Mouse (Mus musculus): ENCODE data around the gene Rln1. TPM values are rescaled to one million over a fixed set of nuclear protein-coding genes. Genes with fewer than 3 reads are reported as not detected.

The Rln1 gene
- polyA plus RNA-seq, 1 experiment from 2014 or later = not detected

- Histone ChIP-seq H3K9me3 (ENCODE audit: low read length) (no peaks in the 10 kb centered on the region), H3K27ac (ENCODE audit: low read depth) (0 out of 2 replicates have a peak overlapping the region, but pooled peaks have one; percentile 11), H3K9ac (replicated peaks) (no peak overlapping the region), H3K4me1 (ENCODE audit: insufficient read depth) (peaks cover 30% of the 10 kb centered on the region), H3K27me3 (ENCODE audit: insufficient read depth, low read length) (no peaks in the 10 kb centered on the region), H3K36me3 (replicated peaks; ENCODE audit: insufficient read depth, low read length) (no peaks in the 10 kb centered on the region), H3K4me3 (ENCODE audit: low read depth, low read length) (no peak overlapping the region; the same call in 1 of the 2 replicates), H3K4me2 (ENCODE audit: low read depth, low read length) (peak overlapping the region; percentile 43)
- WGBS (ENCODE audit: insufficient replicate concordance) = 58% methylated on average over 3 of the region's 3 CpGs
- no peak for ATAC-seq
- no peak for DNase-seq
- no peak for TF ChIP-seq CTCF (IDR thresholded peaks at IDR 0.05; ENCODE audit: low read depth)
- no peak for TF ChIP-seq EP300 (IDR thresholded peaks at IDR 0.05; ENCODE audit: low read depth)
Observed at GRCm38 (mm10) chr19:29368671-29369309, 34.3 kb upstream of the Rln1 start.

- no peak for TF ChIP-seq CTCF (IDR thresholded peaks at IDR 0.05; ENCODE audit: low read depth)
- TF ChIP-seq EP300 (IDR thresholded peaks at IDR 0.05; ENCODE audit: low read depth) = no peak
- Histone ChIP-seq H3K4me3 (ENCODE audit: low read depth, low read length) (no peak overlapping the region), H3K9ac (replicated peaks) (no peak overlapping the region), H3K9me3 (ENCODE audit: low read length) (no peaks in the 10 kb centered on the region), H3K27ac (ENCODE audit: low read depth) (no peak overlapping the region), H3K36me3 (replicated peaks; ENCODE audit: insufficient read depth, low read length) (no peaks in the 10 kb centered on the region), H3K4me1 (ENCODE audit: insufficient read depth) (peaks cover 30% of the 10 kb centered on the region), H3K4me2 (ENCODE audit: low read depth, low read length) (peak overlapping the region; percentile 96), H3K27me3 (ENCODE audit: insufficient read depth, low read length) (no peaks in the 10 kb centered on the region)
- no peak for ATAC-seq
- WGBS (ENCODE audit: insufficient replicate concordance) = 81% methylated on average over 2 of the region's 2 CpGs
- no peak for DNase-seq
Observed at GRCm38 (mm10) chr19:29368041-29368440, 33.6 kb upstream of the Rln1 start.

DNA sequence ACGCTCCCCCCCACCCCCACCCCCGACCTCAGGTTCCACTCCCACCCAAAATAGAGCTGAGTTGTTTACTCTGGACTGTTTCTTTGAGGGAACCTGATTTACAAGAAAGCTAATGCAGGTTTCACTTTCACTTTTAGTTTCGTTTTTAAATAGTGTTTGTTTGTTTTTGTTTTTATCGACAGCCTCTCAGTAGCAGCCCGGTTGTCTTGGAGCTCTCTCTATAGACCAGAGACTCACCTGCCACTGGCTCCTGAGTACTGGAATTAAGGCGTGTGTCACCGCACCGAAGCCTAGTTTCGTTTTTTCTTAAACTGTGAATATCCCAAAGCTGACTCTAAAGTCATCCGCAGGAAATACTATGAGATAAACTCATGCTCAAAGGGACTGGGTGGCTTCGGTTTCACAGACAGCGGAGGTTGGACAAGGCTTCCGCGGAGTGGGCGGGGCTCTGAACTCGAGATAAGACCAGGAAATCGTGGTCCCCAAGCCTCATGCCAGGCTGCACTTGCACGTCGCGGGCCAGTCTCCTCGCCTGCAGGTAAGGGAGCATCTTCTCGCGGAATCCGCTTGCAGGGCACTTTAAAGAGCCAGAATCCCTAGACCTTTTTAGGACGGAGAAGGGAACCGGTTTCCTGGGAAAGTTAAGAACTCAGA lies 32.6 kb upstream of the Rln1 start, which contains the start of the genes Plgrkt and Cd274:
TSS of gene Plgrkt (minus strand) at position 422 of the 654 bp plus-strand sequence.
TSS of gene Cd274 (plus strand) at position 487 of the 654 bp plus-strand sequence.
- Histone ChIP-seq H3K4me3 (ENCODE audit: low read depth, low read length) (peak within 1 kb of the TSS; percentile 85), H3K9me3 (ENCODE audit: low read length) (no peaks in the 10 kb centered on the region), H3K36me3 (replicated peaks; ENCODE audit: insufficient read depth, low read length) (no peaks in the 10 kb centered on the region), H3K9ac (replicated peaks) (peak within 1 kb of the TSS; percentile 76), H3K27me3 (ENCODE audit: insufficient read depth, low read length) (no peaks in the 10 kb centered on the region), H3K4me1 (ENCODE audit: insufficient read depth) (peaks cover 33% of the 10 kb centered on the region), H3K4me2 (ENCODE audit: low read depth, low read length) (peak within 1 kb of the TSS; percentile 96), H3K27ac (ENCODE audit: low read depth) (peak within 1 kb of the TSS; percentile 96)
- TF ChIP-seq EP300 (IDR thresholded peaks at IDR 0.05; ENCODE audit: low read depth) (peak; percentile 7; the same call in 1 of the 2 replicates), CTCF (IDR thresholded peaks at IDR 0.05; ENCODE audit: low read depth) (no peak)
- WGBS (ENCODE audit: insufficient replicate concordance) = under 1% methylated on average over 26 of the region's 26 CpGs
- ATAC-seq (peak; percentile 87), DNase-seq (peak; percentile 91)

- no peaks in the 10 kb centered on the region for H3K9me3 ChIP-seq (ENCODE audit: low read length)
- no peaks in the 10 kb centered on the region for H3K36me3 ChIP-seq (replicated peaks; ENCODE audit: insufficient read depth, low read length)
- DNase-seq (no peak), ATAC-seq (no peak)
- 18% methylated on average over 20 of the region's 20 CpGs for WGBS (ENCODE audit: insufficient replicate concordance)
- H3K27me3 ChIP-seq (ENCODE audit: insufficient read depth, low read length) = no peaks in the 10 kb centered on the region
- peaks cover 33% of the 10 kb centered on the region for H3K4me1 ChIP-seq (ENCODE audit: insufficient read depth)
- TF ChIP-seq CTCF (IDR thresholded peaks at IDR 0.05; ENCODE audit: low read depth) (no peak), EP300 (IDR thresholded peaks at IDR 0.05; ENCODE audit: low read depth) (no peak)
- H3K4me3 ChIP-seq (ENCODE audit: low read depth, low read length) = peak overlapping the region; percentile 85
- peak overlapping the region; percentile 76 for H3K9ac ChIP-seq (replicated peaks)
- peak overlapping the region; percentile 96 for H3K4me2 ChIP-seq (ENCODE audit: low read depth, low read length)
- H3K27ac ChIP-seq (ENCODE audit: low read depth) = peak overlapping the region; percentile 96
Observed at GRCm38 (mm10) chr19:29366226-29366968, 31.9 kb upstream of the Rln1 start.

GRCm38 (mm10) chr19:29365105-29365504 lies 30.6 kb upstream of the Rln1 start:
- no peak overlapping the region for H3K9ac ChIP-seq (replicated peaks)
- no peaks in the 10 kb centered on the region for H3K27me3 ChIP-seq (ENCODE audit: insufficient read depth, low read length)
- DNase-seq (no peak), ATAC-seq (no peak)
- 59% methylated on average over 3 of the region's 3 CpGs for WGBS (ENCODE audit: insufficient replicate concordance)
- H3K4me3 ChIP-seq (ENCODE audit: low read depth, low read length) = no peak overlapping the region
- peaks cover 39% of the 10 kb centered on the region for H3K4me1 ChIP-seq (ENCODE audit: insufficient read depth)
- H3K27ac ChIP-seq (ENCODE audit: low read depth) = no peak overlapping the region
- H3K9me3 ChIP-seq (ENCODE audit: low read length) = no peaks in the 10 kb centered on the region
- no peak for TF ChIP-seq EP300 (IDR thresholded peaks at IDR 0.05; ENCODE audit: low read depth)
- no peak for TF ChIP-seq CTCF (IDR thresholded peaks at IDR 0.05; ENCODE audit: low read depth)
- H3K4me2 ChIP-seq (ENCODE audit: low read depth, low read length) = no peak overlapping the region
- H3K36me3 ChIP-seq (replicated peaks; ENCODE audit: insufficient read depth, low read length) = no peaks in the 10 kb centered on the region; the same call in 1 of the 2 replicates

- H3K9me3 ChIP-seq (ENCODE audit: low read length) = no peaks in the 10 kb centered on the region
- H3K27ac ChIP-seq (ENCODE audit: low read depth) = no peak overlapping the region
- peaks cover 36% of the 10 kb centered on the region for H3K4me1 ChIP-seq (ENCODE audit: insufficient read depth)
- no peaks in the 10 kb centered on the region for H3K27me3 ChIP-seq (ENCODE audit: insufficient read depth, low read length)
- H3K4me2 ChIP-seq (ENCODE audit: low read depth, low read length) = no peak overlapping the region
- DNase-seq = no peak
- peaks cover 1% of the 10 kb centered on the region for H3K36me3 ChIP-seq (replicated peaks; ENCODE audit: insufficient read depth, low read length)
- no peak overlapping the region for H3K4me3 ChIP-seq (ENCODE audit: low read depth, low read length)
- no peak for TF ChIP-seq CTCF (IDR thresholded peaks at IDR 0.05; ENCODE audit: low read depth)
- no peak for TF ChIP-seq EP300 (IDR thresholded peaks at IDR 0.05; ENCODE audit: low read depth)
- ATAC-seq = no peak
- WGBS (ENCODE audit: insufficient replicate concordance) = 71% methylated on average over 5 of the region's 5 CpGs
- no peak overlapping the region for H3K9ac ChIP-seq (replicated peaks)
Observed at GRCm38 (mm10) chr19:29364076-29364475, 29.6 kb upstream of the Rln1 start.

All from liver, postnatal 0 days (tissue).